In the genomic region with DNA sequence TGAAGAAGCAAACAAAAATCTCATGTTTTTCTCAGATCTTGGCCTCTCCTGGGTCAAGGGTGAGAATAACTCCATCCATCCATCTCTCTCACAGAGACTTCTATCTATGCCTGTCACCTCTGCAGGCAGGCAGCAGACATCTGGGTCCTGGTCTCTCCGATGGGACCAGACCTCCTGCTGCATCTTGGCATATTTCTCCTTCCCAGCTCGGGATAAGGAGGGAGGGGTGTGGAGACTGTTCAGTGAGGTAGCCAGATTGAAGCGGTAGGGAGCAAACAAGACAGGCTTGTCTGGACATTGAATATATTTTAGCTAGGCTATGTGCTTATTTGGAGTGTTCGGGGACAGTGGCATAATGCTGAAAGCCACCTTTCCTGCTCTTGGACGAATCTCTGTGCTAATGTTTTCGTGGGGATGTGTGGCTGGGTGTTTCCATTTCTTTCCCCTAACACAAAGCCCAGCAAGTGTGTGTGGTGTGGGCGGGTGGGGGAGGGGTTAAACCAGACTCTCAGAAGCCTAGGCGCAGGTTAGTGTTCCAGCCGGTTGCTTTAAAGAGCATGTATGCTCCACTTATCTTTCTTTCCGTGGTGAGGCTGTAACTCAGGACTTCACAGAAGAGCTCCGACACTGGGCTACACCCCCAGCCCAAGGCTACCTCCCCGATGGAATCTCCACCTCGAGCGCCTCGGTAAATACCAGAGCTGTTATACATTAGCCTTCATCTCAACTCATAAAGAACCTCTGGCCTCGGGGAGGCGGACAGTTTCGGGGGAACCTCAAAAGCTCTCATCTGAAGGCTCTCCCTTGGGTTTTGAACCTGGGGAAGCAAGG, we compare ENCODE assay signal across 10 mouse cellular contexts. TPM values are rescaled to one million over a fixed set of nuclear protein-coding genes. Genes with fewer than 3 reads are reported as not detected.
DNase-seq lines count a peak whose midpoint lies in the region; ATAC-seq lines count a peak whose summit lies in the region.
"Had no signal": no experiment of that assay in that cellular context is flagged by ENCODE, and none has a peak within 500 bp of the region (broad histone marks: within the 10 kb centered on the region; RNA-seq: fewer than 3 reads in every experiment).

No protein-coding gene starts in this region.

- peaks cover 42% of the 10 kb centered on the region for H3K4me1 ChIP-seq in midbrain, embryonic 10.5 days
- H3K4me1 ChIP-seq in midbrain, embryonic 16.5 days (ENCODE audit: control insufficient read depth, insufficient read depth, low read length) = peaks cover 15% of the 10 kb centered on the region
- H3K4me1 ChIP-seq in limb, embryonic 10.5 days = peaks cover 53% of the 10 kb centered on the region
- H3K4me1 ChIP-seq in stomach, embryonic 16.5 days (ENCODE audit: control insufficient read depth, insufficient read depth, low read length) = peaks cover 11% of the 10 kb centered on the region

- no peak overlapping the region for H3K9ac ChIP-seq in midbrain, embryonic 16.5 days (ENCODE audit: low read depth, low read length)
- H3K9ac ChIP-seq in stomach, embryonic 16.5 days (ENCODE audit: low read length) = 0 out of 2 replicates have a peak overlapping the region, but pooled peaks have one; percentile 24
- H3K9ac ChIP-seq: liver, embryonic 14.5 days had no signal

- H3K27ac ChIP-seq in midbrain, embryonic 10.5 days (replicated peaks) = peak overlapping the region; percentile 89
- no peak overlapping the region for H3K27ac ChIP-seq in midbrain, embryonic 16.5 days (ENCODE audit: low read length)
- peak overlapping the region; percentile 87 for H3K27ac ChIP-seq in limb, embryonic 10.5 days
- H3K27ac ChIP-seq in stomach, embryonic 16.5 days (ENCODE audit: low read length) = no peak overlapping the region
- H3K27ac ChIP-seq: liver, embryonic 14.5 days had no signal

- no peak overlapping the region for H3K4me2 ChIP-seq in midbrain, embryonic 16.5 days (ENCODE audit: low read length)
- 0 out of 2 replicates have a peak overlapping the region, but pooled peaks have one; percentile 7 for H3K4me2 ChIP-seq in stomach, embryonic 16.5 days (ENCODE audit: low read depth, low read length)

- 31% methylated on average over 18 of the region's 18 CpGs for whole genome bisulfite sequencing in midbrain, embryonic 10.5 days
- 24% methylated on average over 18 of the region's 18 CpGs for WGBS in midbrain, embryonic 16.5 days
- WGBS in limb, embryonic 10.5 days = 24% methylated on average over 18 of the region's 18 CpGs
- 21% methylated on average over 18 of the region's 18 CpGs for WGBS in stomach, embryonic 16.5 days

- intact Hi-C loops in heart, postnatal 36 days (cut with DNase I) = no loop called here

- peak; percentile 75 for DNase-seq in heart, adult 11 months
- no peak for DNase-seq in heart, postnatal 36 days
- peak; percentile 26 for DNase-seq in midbrain, embryonic 10.5 days (ENCODE audit: low spot score)
- DNase-seq in limb, embryonic 10.5 days (ENCODE audit: low spot score) = peak; percentile 59
- no peak for DNase-seq in frontal cortex, postnatal 14 days (ENCODE audit: low spot score in 2 of 2)
- DNase-seq in frontal cortex, postnatal 25 days (ENCODE audit: low spot score in 2 of 2) = no peak

- H3K36me3 ChIP-seq in midbrain, embryonic 10.5 days = no peaks in the 10 kb centered on the region
- H3K36me3 ChIP-seq in midbrain, embryonic 16.5 days (ENCODE audit: control insufficient read depth, insufficient read depth, low read length) = no peaks in the 10 kb centered on the region
- H3K36me3 ChIP-seq in limb, embryonic 10.5 days = no peaks in the 10 kb centered on the region
- no peaks in the 10 kb centered on the region for H3K36me3 ChIP-seq in stomach, embryonic 16.5 days (ENCODE audit: control insufficient read depth, insufficient read depth, low read length)

- H3K9me3 ChIP-seq in midbrain, embryonic 10.5 days (replicated peaks) = no peaks in the 10 kb centered on the region
- H3K9me3 ChIP-seq in midbrain, embryonic 16.5 days (replicated peaks; ENCODE audit: control insufficient read depth, low read length, poor library complexity, severe bottlenecking) = no peaks in the 10 kb centered on the region
- no peaks in the 10 kb centered on the region for H3K9me3 ChIP-seq in limb, embryonic 10.5 days (replicated peaks)
- H3K9me3 ChIP-seq in stomach, embryonic 16.5 days (replicated peaks; ENCODE audit: control insufficient read depth, low read length) = no peaks in the 10 kb centered on the region

- H3K27me3 ChIP-seq in midbrain, embryonic 10.5 days (ENCODE audit: low read depth, poor library complexity, severe bottlenecking) = no peaks in the 10 kb centered on the region; the same call in 1 of the 2 replicates
- no peaks in the 10 kb centered on the region for H3K27me3 ChIP-seq in midbrain, embryonic 16.5 days (ENCODE audit: control insufficient read depth, insufficient read depth, low read depth, low read length)
- no peaks in the 10 kb centered on the region for H3K27me3 ChIP-seq in limb, embryonic 10.5 days (ENCODE audit: low read depth, poor library complexity, severe bottlenecking)
- no peaks in the 10 kb centered on the region for H3K27me3 ChIP-seq in stomach, embryonic 16.5 days (ENCODE audit: control insufficient read depth, insufficient read depth, low read length)

- H3K4me3 ChIP-seq in midbrain, embryonic 10.5 days = no peak overlapping the region
- H3K4me3 ChIP-seq in midbrain, embryonic 16.5 days (ENCODE audit: low read depth, low read length) = no peak overlapping the region
- H3K4me3 ChIP-seq in limb, embryonic 10.5 days = peak overlapping the region; percentile 14
- H3K4me3 ChIP-seq in stomach, embryonic 16.5 days (replicated peaks; ENCODE audit: low read length) = no peak overlapping the region

- no peak for ATAC-seq in midbrain, embryonic 16.5 days
- ATAC-seq in stomach, embryonic 16.5 days (ENCODE audit: insufficient read depth, low FRiP score) = peak; percentile 24; the same call in 1 of the 2 replicates

RNA-seq across cellular contexts. Expression of a gene that starts 18.4 kb away (rescaled TPM):
- under 1 TPM; 0.19 to 0.46 TPM for total RNA-seq in heart, postnatal 36 days (2021)
- polyA plus RNA-seq in midbrain, embryonic 10.5 days (2016; fragmentation: Nextera tagmentation; extraction: Ambion mirVana) = 0.20 and 0.39 TPM in 2 replicates
- 0.15 and 0.40 TPM in 2 replicates for polyA plus RNA-seq in midbrain, embryonic 16.5 days (2015; fragmentation: Nextera tagmentation; extraction: Ambion mirVana)
- polyA plus RNA-seq in limb, embryonic 10.5 days (2016; fragmentation: Nextera tagmentation; extraction: Ambion mirVana) = 0.35 and 0.79 TPM in 2 replicates
- polyA plus RNA-seq in stomach, embryonic 16.5 days (2015; fragmentation: Nextera tagmentation; extraction: Ambion mirVana) = 0.19 and 0.26 TPM in 2 replicates

RNA-seq across cellular contexts. Expression of a gene that starts 51.2 kb away (rescaled TPM):
- not detected for total RNA-seq in heart, postnatal 36 days (2021)
- 0.57 and 0.76 TPM in 2 replicates for polyA plus RNA-seq in midbrain, embryonic 10.5 days (2016; fragmentation: Nextera tagmentation; extraction: Ambion mirVana)
- polyA plus RNA-seq in midbrain, embryonic 16.5 days (2015; fragmentation: Nextera tagmentation; extraction: Ambion mirVana) = 8.4 and 9.2 TPM in 2 replicates
- polyA plus RNA-seq in limb, embryonic 10.5 days (2016; fragmentation: Nextera tagmentation; extraction: Ambion mirVana) = 0.06 TPM in 1 of 2 replicates, not detected in the other
- polyA plus RNA-seq in stomach, embryonic 16.5 days (2015; fragmentation: Nextera tagmentation; extraction: Ambion mirVana) = 0.29 and 0.34 TPM in 2 replicates
- total RNA-seq: common myeloid progenitor, adult 5-6 weeks had no signal

Comparison
In these comparisons a context has a peak if more than half of its experiments do, and no peak if none do; other contexts are left out.
1. DNase-seq: peak in heart, adult 11 months (single experiment), midbrain, embryonic 10.5 days (single experiment) and limb, embryonic 10.5 days (single experiment); none in heart, postnatal 36 days (0 of 2), frontal cortex, postnatal 14 days (0 of 2) and frontal cortex, postnatal 25 days (0 of 2).
2. H3K27ac ChIP-seq: peak in midbrain, embryonic 10.5 days (single experiment) and limb, embryonic 10.5 days (single experiment); none in midbrain, embryonic 16.5 days (single experiment) and stomach, embryonic 16.5 days (single experiment).